Mouse (Mus musculus) hindbrain, embryonic 16.5 days (tissue): ENCODE results near the gene Ubac1. TPM values are rescaled to one million over a fixed set of nuclear protein-coding genes. Genes with fewer than 3 reads are reported as not detected.

Experiments
- ATAC-seq: fragments of 200-750 bp; cut with Nextera tagmentation; 2 replicates; pipeline ENCODE4 v1.8.0; 2017; ENCODE audit warnings: moderate TSS enrichment, moderate library complexity
- H3K27ac ChIP-seq: fragments of 300-500 bp; sonication (generic); 2 replicates; pipeline ENCODE4 v1.5.1; 2014; ENCODE audit warnings: low read depth, mild to moderate bottlenecking, control low read depth, low read length, moderate library complexity
- H3K27me3 ChIP-seq: fragments of 300-500 bp; sonication (generic); replicated peaks from 2 replicates; pipeline ENCODE4 v1.6.1; 2014; ENCODE audit warnings: low read length; ENCODE audit not compliant: control insufficient read depth, insufficient read depth
- H3K36me3 ChIP-seq: fragments of 300-500 bp; sonication (generic); 2 replicates; pipeline ENCODE4 v1.6.1; 2014; ENCODE audit warnings: mild to moderate bottlenecking, low read length, moderate library complexity, mixed read lengths; ENCODE audit not compliant: control insufficient read depth, insufficient read depth
- H3K4me1 ChIP-seq: fragments of 300-500 bp; sonication (generic); 2 replicates; pipeline ENCODE4 v1.6.1; 2014; ENCODE audit warnings: low read depth, low read length; ENCODE audit not compliant: control insufficient read depth, insufficient read depth
- H3K4me2 ChIP-seq: fragments of 300-500 bp; sonication (generic); 2 replicates; pipeline ENCODE4 v1.6.1; 2014; ENCODE audit warnings: mild to moderate bottlenecking, low read length, control low read depth, moderate library complexity
- H3K4me3 ChIP-seq: fragments of 300-500 bp; sonication (generic); 2 replicates; pipeline ENCODE4 v1.5.1; 2014; ENCODE audit warnings: mild to moderate bottlenecking, low read length, control low read depth, moderate library complexity
- H3K9ac ChIP-seq: fragments of 300-500 bp; sonication (generic); 2 replicates; pipeline ENCODE4 v1.6.1; 2014; ENCODE audit warnings: low read depth, mild to moderate bottlenecking, control low read depth, low read length, moderate library complexity
- H3K9me3 ChIP-seq: fragments of 300-500 bp; sonication (generic); 2 replicates; pipeline ENCODE4 v1.6.1; 2014; ENCODE audit warnings: mild to moderate bottlenecking, low read length, moderate library complexity; ENCODE audit not compliant: control insufficient read depth
- WGBS: fragments of 180-500 bp; shearing (Covaris S2); extraction: QIAGEN DNeasy Blood & Tissue Kit; methylation state at CpG from one replicate; pipeline ENCODE4 v1.1.7; 2014; 5-methylcytosine and 5-hydroxymethylcytosine counted together
- polyA plus RNA-seq: library from polyadenylated mRNA; unstranded; fragments of >200 nt; fragmentation: Nextera tagmentation; extraction: Ambion mirVana; gene quantifications from 2 replicates; pipeline ENCODE4 v1.2.1, GENCODE M21; 2015

Gene Ubac1
- polyA plus RNA-seq, 1 experiment from 2014 or later = 141 TPM

DNA sequence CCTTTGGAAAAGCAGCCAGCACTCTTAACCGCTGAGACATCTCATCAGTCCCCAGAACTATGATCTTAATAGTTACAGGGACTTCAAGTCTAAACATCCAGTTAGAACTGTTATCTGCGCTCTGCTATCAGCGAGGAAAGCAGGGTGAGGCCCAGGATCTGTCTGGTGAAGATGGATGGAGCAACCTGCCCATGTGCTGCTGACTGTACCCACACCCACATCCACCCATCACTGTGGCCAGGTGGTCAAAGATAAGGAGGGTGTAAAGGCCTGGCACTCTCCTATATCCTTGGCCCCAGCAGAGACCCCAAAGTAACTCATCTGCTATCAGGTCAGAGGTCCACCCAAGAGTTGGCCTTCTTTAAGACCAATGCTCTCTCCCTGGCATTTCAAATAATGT lies 7.9 kb downstream of the Ubac1 start:
- no peak overlapping the region for H3K4me3 ChIP-seq
- ATAC-seq = no peak
- H3K9ac ChIP-seq = no peak overlapping the region
- WGBS = 95% methylated on average over 3 of the region's 3 CpGs
- peaks cover 30% of the 10 kb centered on the region for H3K36me3 ChIP-seq
- H3K27me3 ChIP-seq = no peaks in the 10 kb centered on the region
- H3K9me3 ChIP-seq = no peaks in the 10 kb centered on the region
- H3K27ac ChIP-seq = no peak overlapping the region
- H3K4me2 ChIP-seq = no peak overlapping the region
- no peaks in the 10 kb centered on the region for H3K4me1 ChIP-seq

DNA sequence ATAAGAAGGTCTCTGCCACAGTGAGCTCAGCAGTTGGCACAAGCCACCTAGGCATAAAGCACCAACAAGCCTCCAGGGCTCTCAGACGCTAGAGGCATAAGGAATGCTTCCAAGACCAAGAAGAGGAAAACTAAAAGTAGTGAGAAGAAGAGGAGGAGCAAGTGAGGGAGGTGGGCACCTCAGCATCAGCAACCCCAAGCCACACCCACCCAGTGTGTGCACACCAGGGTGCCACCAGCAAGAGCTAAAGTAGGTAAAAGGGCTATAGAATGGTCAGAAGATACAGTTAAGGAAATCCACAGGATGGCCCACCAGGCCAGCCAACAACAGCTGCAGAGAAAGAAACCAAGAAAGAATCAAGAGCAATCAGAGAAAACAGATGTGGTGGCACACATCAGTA lies 10.1 kb downstream of the Ubac1 start:
- WGBS = 84% methylated on average over 1 of the region's 1 CpGs
- Histone ChIP-seq H3K9ac (no peak overlapping the region), H3K27ac (no peak overlapping the region), H3K4me1 (no peaks in the 10 kb centered on the region), H3K4me2 (no peak overlapping the region), H3K27me3 (no peaks in the 10 kb centered on the region), H3K4me3 (no peak overlapping the region), H3K9me3 (no peaks in the 10 kb centered on the region), H3K36me3 (peaks cover 48% of the 10 kb centered on the region)
- ATAC-seq = no peak

DNA sequence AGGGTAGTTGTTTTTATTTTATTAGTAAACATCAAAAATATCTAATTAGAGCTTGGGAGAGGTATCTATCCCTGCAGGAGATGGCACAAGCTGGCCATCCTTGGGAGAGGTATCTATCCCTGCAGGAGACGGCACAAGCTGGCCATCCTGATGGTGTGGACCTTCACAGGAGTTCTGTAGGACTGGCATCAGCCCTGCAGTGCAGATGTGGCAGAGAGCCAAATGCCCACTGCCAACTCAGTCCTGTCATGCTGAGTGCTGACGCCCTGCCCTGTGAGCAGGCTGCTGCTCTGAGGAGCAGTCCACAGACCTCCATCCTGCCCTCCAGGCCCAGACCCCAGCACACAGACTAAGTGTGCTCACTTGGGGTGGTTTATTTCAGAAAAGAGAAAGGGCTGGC lies 19.5 kb downstream of the Ubac1 start:
- Histone ChIP-seq H3K9ac (no peak overlapping the region), H3K27ac (no peak overlapping the region), H3K4me1 (no peaks in the 10 kb centered on the region), H3K9me3 (no peaks in the 10 kb centered on the region), H3K27me3 (no peaks in the 10 kb centered on the region), H3K4me3 (no peak overlapping the region), H3K4me2 (no peak overlapping the region), H3K36me3 (peaks cover 46% of the 10 kb centered on the region)
- WGBS = 40% methylated on average over 2 of the region's 2 CpGs
- 0 out of 2 replicates have a peak, but pooled peaks have one; percentile 37 for ATAC-seq

DNA sequence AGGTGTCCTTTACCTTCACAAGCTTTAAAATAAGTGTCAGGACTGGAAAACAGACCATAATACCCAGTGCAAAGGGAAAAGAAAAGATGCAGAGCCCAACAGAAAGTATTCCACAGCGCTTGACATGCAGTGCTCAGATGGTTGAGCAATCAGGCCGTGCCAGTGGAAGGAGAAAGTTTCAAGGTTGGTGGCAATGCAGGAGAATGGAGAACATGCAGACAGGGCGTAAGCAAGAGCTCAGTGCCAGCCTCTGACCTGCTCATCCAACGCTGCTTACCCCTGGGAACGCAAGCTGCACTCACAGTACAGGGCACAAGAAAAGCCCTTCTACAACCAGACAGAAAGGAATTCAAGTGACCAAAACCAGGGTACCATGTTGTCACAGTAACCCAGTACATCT lies 20.4 kb downstream of the Ubac1 start:
- 94% methylated on average over 5 of the region's 5 CpGs for WGBS
- Histone ChIP-seq H3K4me2 (no peak overlapping the region), H3K4me3 (no peak overlapping the region), H3K9me3 (no peaks in the 10 kb centered on the region), H3K36me3 (peaks cover 44% of the 10 kb centered on the region), H3K9ac (no peak overlapping the region), H3K27ac (no peak overlapping the region), H3K4me1 (no peaks in the 10 kb centered on the region), H3K27me3 (no peaks in the 10 kb centered on the region)
- ATAC-seq = no peak

DNA sequence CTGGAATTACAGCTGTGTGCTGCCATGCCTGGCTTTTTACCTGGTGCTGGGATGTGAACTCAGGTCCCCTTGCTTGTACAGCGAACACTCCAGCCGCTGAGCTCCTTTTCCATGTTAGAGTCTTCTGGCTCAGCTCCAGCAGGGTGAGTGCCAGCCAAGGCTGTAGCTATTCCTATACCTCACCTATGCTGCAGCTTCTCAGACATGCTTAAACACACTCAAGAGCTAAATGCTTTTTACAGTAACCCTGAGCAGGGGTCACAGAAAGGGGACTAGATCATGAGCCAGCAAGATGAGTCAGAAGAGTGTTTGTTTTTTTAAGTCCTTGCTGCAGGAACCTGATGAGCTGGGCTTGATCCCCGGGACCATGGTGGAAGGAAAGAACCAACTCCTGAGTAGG lies 23.8 kb downstream of the Ubac1 start:
- no peaks in the 10 kb centered on the region for H3K9me3 ChIP-seq
- H3K4me1 ChIP-seq = no peaks in the 10 kb centered on the region
- H3K36me3 ChIP-seq = peaks cover 30% of the 10 kb centered on the region
- no peak for ATAC-seq
- H3K27me3 ChIP-seq = no peaks in the 10 kb centered on the region
- 91% methylated on average over 3 of the region's 3 CpGs for WGBS
- no peak overlapping the region for H3K4me2 ChIP-seq
- H3K4me3 ChIP-seq = no peak overlapping the region
- no peak overlapping the region for H3K27ac ChIP-seq
- H3K9ac ChIP-seq = no peak overlapping the region

DNA sequence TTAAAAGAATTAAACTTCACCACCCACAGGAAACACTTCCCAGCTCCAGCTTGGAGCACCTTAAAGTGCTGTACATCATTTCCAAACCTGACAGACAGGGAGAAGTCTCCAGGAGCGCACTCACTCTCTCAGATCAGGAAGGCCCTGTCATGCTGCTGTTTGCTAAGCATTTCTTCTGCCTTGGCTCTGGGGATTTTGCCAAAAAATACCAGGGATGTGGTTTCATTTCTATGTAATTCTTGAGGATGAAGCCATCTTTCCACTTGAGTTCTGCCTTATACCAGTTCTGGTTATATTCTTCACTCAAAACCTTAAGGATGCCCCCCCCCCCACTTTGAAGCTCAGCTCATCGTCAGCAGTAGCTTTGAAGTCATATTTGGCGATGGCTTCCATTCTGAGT lies 26.8 kb downstream of the Ubac1 start:
- WGBS = 93% methylated on average over 3 of the region's 3 CpGs
- Histone ChIP-seq H3K9ac (no peak overlapping the region), H3K27me3 (no peaks in the 10 kb centered on the region), H3K4me1 (no peaks in the 10 kb centered on the region), H3K36me3 (peaks cover 23% of the 10 kb centered on the region), H3K4me2 (no peak overlapping the region), H3K27ac (no peak overlapping the region), H3K4me3 (no peak overlapping the region), H3K9me3 (no peaks in the 10 kb centered on the region)
- ATAC-seq = no peak

DNA sequence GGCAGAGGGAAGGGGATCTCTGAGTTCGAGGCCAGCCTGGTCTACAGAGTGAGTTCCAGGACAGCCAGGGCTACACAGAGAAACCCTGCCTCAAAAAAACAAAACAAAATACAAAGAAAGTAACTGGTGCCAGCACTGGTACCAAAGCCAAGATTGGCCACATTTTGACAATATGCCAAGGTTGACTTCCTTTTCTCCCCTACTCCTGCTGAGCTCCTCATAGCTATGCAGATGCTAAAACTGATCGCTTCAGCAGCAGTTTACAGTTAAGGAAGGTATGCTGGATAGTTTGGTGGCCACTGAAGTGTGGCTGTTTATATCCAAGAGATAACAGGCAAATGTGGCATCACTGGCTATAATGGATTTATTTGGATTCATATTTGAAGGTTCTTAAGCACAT lies 29.3 kb downstream of the Ubac1 start:
- Histone ChIP-seq H3K4me1 (no peaks in the 10 kb centered on the region), H3K9me3 (no peaks in the 10 kb centered on the region), H3K9ac (no peak overlapping the region), H3K4me2 (no peak overlapping the region), H3K4me3 (no peak overlapping the region), H3K27ac (no peak overlapping the region), H3K27me3 (no peaks in the 10 kb centered on the region), H3K36me3 (peaks cover 7% of the 10 kb centered on the region)
- no peak for ATAC-seq
- 54% methylated on average over 2 of the region's 2 CpGs for WGBS

DNA sequence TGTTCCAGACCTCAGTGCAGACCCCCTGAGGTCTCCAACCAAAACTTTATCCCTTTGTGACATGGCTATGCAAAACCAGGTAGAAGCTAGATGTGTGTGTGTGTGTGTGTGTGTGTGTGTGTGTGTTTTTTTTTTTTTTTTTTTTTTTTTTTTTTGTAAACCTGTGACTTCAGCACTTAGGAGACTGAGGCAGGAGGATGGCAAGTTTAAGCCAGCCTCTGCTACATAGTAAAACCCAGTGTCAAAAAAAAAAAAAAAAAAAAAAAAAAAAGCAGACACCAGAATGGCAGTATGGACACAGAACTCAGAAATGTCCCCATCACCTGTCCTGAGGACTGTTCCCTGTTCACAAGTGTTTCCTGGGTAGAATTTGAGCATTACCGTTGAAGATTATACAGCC lies 31.9 kb downstream of the Ubac1 start:
- Histone ChIP-seq H3K9ac (no peak overlapping the region), H3K27ac (no peak overlapping the region), H3K4me1 (no peaks in the 10 kb centered on the region; the same call in 1 of the 2 replicates), H3K9me3 (no peaks in the 10 kb centered on the region), H3K36me3 (no peaks in the 10 kb centered on the region), H3K27me3 (no peaks in the 10 kb centered on the region), H3K4me2 (no peak overlapping the region), H3K4me3 (no peak overlapping the region)
- no peak for ATAC-seq
- WGBS = 93% methylated on average over 1 of the region's 1 CpGs

DNA sequence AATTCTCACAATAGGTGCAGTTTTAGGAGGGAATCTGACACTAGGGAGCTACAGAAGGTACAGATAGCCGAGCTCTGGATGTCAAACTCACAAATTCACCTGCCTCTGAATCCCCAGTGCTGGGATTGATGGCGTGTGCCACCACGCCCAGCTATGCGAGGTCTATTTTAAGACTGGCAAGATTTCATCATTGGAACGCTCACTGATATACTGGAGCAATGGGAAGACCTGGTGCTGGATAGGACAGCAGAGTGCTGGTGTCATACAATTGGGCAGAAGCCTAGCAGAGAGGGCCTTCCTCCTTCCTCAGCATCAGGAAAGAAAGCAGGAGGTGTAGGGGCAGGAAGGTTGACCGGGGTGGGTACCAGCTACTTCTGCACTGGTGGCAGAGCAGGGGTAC lies 33.7 kb downstream of the Ubac1 start:
- Histone ChIP-seq H3K9me3 (no peaks in the 10 kb centered on the region), H3K36me3 (no peaks in the 10 kb centered on the region), H3K4me2 (no peak overlapping the region), H3K4me3 (no peak overlapping the region), H3K4me1 (peaks cover 6% of the 10 kb centered on the region), H3K27ac (no peak overlapping the region), H3K9ac (no peak overlapping the region), H3K27me3 (no peaks in the 10 kb centered on the region)
- 84% methylated on average over 6 of the region's 6 CpGs for WGBS
- no peak for ATAC-seq

DNA sequence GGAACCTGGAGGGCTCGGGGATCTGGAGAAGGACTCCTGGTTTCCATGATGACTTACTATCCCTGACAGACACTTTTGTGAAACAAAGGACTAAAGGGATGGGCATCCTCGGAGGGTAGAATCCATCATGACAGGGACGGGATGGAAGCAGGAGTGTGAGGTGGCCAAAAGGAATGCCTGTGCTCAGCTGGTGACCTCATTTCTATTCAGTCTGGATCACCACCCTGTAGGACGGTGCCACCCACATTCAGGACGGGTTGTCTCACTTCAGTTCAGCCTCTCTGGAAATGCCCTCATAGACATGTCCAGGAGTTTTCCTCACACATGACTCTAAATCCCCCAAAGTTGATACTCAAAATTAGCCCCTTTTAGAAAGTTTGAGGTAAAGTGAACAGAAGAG lies 34.9 kb downstream of the Ubac1 start:
- ATAC-seq = no peak
- WGBS = 59% methylated on average over 5 of the region's 5 CpGs
- Histone ChIP-seq H3K9ac (no peak overlapping the region), H3K4me3 (no peak overlapping the region), H3K27me3 (no peaks in the 10 kb centered on the region), H3K27ac (no peak overlapping the region), H3K36me3 (no peaks in the 10 kb centered on the region), H3K9me3 (no peaks in the 10 kb centered on the region), H3K4me1 (peaks cover 9% of the 10 kb centered on the region), H3K4me2 (no peak overlapping the region)
